Mouse (Mus musculus): Measurements from ENCODE around the gene Atxn1l. TPM values are rescaled to one million over a fixed set of nuclear protein-coding genes. Genes with fewer than 3 reads are reported as not detected.

The Atxn1l gene
- total and polyA plus RNA-seq, 2 experiments from 2014 or later = 3.3 to 13.8 TPM

DNA sequence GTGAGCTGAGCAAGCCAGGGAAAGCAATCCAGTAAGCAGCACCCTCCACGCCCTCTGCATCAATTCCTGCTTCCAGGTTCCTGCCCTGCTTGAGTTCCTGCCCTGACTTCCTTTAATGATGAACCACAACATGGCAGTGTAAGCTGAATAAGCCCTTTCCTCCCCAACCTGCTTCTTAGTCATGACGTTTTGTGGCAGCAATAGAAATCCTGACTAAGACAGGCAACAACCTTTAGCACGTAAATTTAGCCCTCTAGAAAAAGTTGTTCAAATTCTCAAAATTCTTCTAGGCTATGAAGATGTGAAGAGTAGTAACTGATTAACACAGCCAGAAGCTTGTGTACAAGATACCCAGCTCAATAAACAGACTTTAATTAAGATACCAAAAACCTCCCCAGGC is 56.0 kb downstream of the Atxn1l start:
- Histone ChIP-seq H3K4me3 (ENCODE audit: low read depth, low read length) (no peak overlapping the region), H3K27ac (ENCODE audit: low read depth) (no peak overlapping the region), H3K9ac (replicated peaks; ENCODE audit: low read depth, low read length) (no peak overlapping the region), H3K4me2 (ENCODE audit: low read depth, low read length) (no peak overlapping the region), H3K36me3 (replicated peaks; ENCODE audit: control insufficient read depth, insufficient read depth, low read length) (peaks cover 61% of the 10 kb centered on the region), H3K4me1 (ENCODE audit: control insufficient read depth, insufficient read depth) (peaks cover 3% of the 10 kb centered on the region; the same call in 1 of the 2 replicates), H3K27me3 (ENCODE audit: control insufficient read depth, insufficient read depth, low read length) (no peaks in the 10 kb centered on the region), H3K9me3 (replicated peaks; ENCODE audit: control insufficient read depth, low read length) (no peaks in the 10 kb centered on the region)
- no peak for TF ChIP-seq CTCF (IDR thresholded peaks at IDR 0.05; ENCODE audit: low read depth)
- TF ChIP-seq EP300 (IDR thresholded peaks at IDR 0.05; ENCODE audit: low read depth) = no peak
- WGBS = 73% methylated on average over 3 of the region's 3 CpGs
- DNase-seq (ENCODE audit: low spot score) = no peak
- ATAC-seq (ENCODE audit: insufficient read depth, low read depth) = no peak

Other genes starting within 250 kb of the Atxn1l start
- not detected in 2 replicates for gene Pmfbp1, start 243.7 kb downstream of the Atxn1l start, total RNA-seq (2014; rRNA removed; ENCODE audit: low replicate concordance)
- gene Pmfbp1, start 243.7 kb downstream of the Atxn1l start, polyA plus RNA-seq (2015; fragmentation: Nextera tagmentation; extraction: Ambion mirVana) = not detected in 2 replicates
- 10.8 and 21.9 TPM in 2 replicates for gene Dhx38, start 171.9 kb downstream of the Atxn1l start, total RNA-seq (2014; rRNA removed; ENCODE audit: low replicate concordance)
- gene Dhx38, start 171.9 kb downstream of the Atxn1l start, polyA plus RNA-seq (2015; fragmentation: Nextera tagmentation; extraction: Ambion mirVana) = 6.8 and 7.3 TPM in 2 replicates
- 4.1 and 13.2 TPM in 2 replicates for gene Txnl4b, start 171.8 kb downstream of the Atxn1l start, total RNA-seq (2014; rRNA removed; ENCODE audit: low replicate concordance)
- gene Txnl4b, start 171.8 kb downstream of the Atxn1l start, polyA plus RNA-seq (2015; fragmentation: Nextera tagmentation; extraction: Ambion mirVana) = 17.8 and 19.0 TPM in 2 replicates
- gene Hp, start 158.6 kb downstream of the Atxn1l start, total RNA-seq (2014; rRNA removed; ENCODE audit: low replicate concordance) = 2.0 TPM in 2 replicates
- 1.2 and 3.6 TPM in 2 replicates for gene Hp, start 158.6 kb downstream of the Atxn1l start, polyA plus RNA-seq (2015; fragmentation: Nextera tagmentation; extraction: Ambion mirVana)
- gene Dhodh, start 129.1 kb downstream of the Atxn1l start, total RNA-seq (2014; rRNA removed; ENCODE audit: low replicate concordance) = 47.8 and 77.9 TPM in 2 replicates
- gene Dhodh, start 129.1 kb downstream of the Atxn1l start, polyA plus RNA-seq (2015; fragmentation: Nextera tagmentation; extraction: Ambion mirVana) = 25.7 and 26.4 TPM in 2 replicates
- gene Pkd1l3, start 123.2 kb downstream of the Atxn1l start, total RNA-seq (2014; rRNA removed; ENCODE audit: low replicate concordance) = 0.15 TPM in 1 of 2 replicates, not detected in the other
- 0.01 TPM in 1 of 2 replicates, not detected in the other for gene Pkd1l3, start 123.2 kb downstream of the Atxn1l start, polyA plus RNA-seq (2015; fragmentation: Nextera tagmentation; extraction: Ambion mirVana)
- 65.3 and 69.7 TPM in 2 replicates for gene Ist1, start 44.5 kb downstream of the Atxn1l start, total RNA-seq (2014; rRNA removed; ENCODE audit: low replicate concordance)
- 70.5 and 73.2 TPM in 2 replicates for gene Ist1, start 44.5 kb downstream of the Atxn1l start, polyA plus RNA-seq (2015; fragmentation: Nextera tagmentation; extraction: Ambion mirVana)
- gene Zfp821, start 32.2 kb downstream of the Atxn1l start, total RNA-seq (2014; rRNA removed; ENCODE audit: low replicate concordance) = 14.8 and 21.4 TPM in 2 replicates
- gene Zfp821, start 32.2 kb downstream of the Atxn1l start, polyA plus RNA-seq (2015; fragmentation: Nextera tagmentation; extraction: Ambion mirVana) = 11.6 and 12.2 TPM in 2 replicates
- 23.7 and 24.6 TPM in 2 replicates for gene Ap1g1, start 40.8 kb upstream of the Atxn1l start, total RNA-seq (2014; rRNA removed; ENCODE audit: low replicate concordance)
- 13.5 and 14.4 TPM in 2 replicates for gene Ap1g1, start 40.8 kb upstream of the Atxn1l start, polyA plus RNA-seq (2015; fragmentation: Nextera tagmentation; extraction: Ambion mirVana)
- gene Phlpp2, start 130.8 kb upstream of the Atxn1l start, total RNA-seq (2014; rRNA removed; ENCODE audit: low replicate concordance) = 2.2 and 2.3 TPM in 2 replicates
- 0.67 and 0.80 TPM in 2 replicates for gene Phlpp2, start 130.8 kb upstream of the Atxn1l start, polyA plus RNA-seq (2015; fragmentation: Nextera tagmentation; extraction: Ambion mirVana)
- gene Marveld3, start 224.5 kb upstream of the Atxn1l start, total RNA-seq (2014; rRNA removed; ENCODE audit: low replicate concordance) = 0.19 and 1.9 TPM in 2 replicates
- 0.36 TPM in 2 replicates for gene Marveld3, start 224.5 kb upstream of the Atxn1l start, polyA plus RNA-seq (2015; fragmentation: Nextera tagmentation; extraction: Ambion mirVana)

Measured in heart, postnatal 0 days (tissue).